Mouse (Mus musculus): ENCODE measurements at regions not wholly inside any gene's neighbourhood (a gene's known extent, or its start where the extent isn't known, plus 50 kb on each side); places are given as distances from the start of the nearest gene placed in this dataset.

- no peak for DNase-seq (ENCODE audit: low read depth)
Observed at GRCm38 (mm10) chr4:153019211-153019610, 463.4 kb downstream of the Ajap1 start.

DNA sequence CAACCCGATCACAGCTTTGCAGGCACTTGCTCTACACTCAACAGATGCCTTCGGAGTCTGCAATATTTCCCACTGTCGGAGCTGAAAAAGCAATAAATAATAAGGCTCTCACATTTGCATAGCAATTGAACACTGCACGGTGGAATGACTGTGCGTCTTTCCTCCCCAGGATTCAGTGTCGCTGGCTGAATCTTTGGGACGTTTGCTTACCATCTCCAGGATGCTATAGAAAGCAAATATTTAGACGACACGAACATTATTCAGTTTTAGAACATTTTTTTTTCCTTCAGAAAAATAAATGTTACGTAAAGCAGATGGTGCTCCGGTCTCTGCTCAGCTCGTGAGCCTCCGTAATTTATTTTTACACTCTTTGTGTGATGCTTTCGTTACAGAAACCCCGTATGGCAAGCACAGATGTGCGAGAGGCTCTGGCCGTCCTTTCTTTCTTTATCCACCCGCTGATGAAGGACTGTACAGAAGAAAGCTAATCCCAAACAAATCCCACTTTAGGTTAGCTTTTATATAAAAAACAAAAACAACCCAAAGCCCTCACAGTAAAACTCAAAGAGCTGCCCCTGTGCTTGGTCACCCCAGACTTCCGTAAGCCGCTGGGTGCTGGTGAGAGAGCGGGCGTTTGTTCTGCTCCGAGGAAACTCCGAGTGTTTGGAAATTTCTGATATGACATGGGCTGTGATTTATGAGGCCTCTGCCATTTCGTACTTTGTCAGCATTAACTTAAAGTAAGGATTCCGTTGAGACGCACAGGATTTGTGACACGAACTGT, 464.3 kb downstream of the Ajap1 start:
- DNase-seq (ENCODE audit: low read depth), result no peak

- no peak for DNase-seq (ENCODE audit: low read depth)
Observed at GRCm38 (mm10) chr4:153017816-153018137, 464.8 kb downstream of the Ajap1 start.

GRCm38 (mm10) chr4:153003338-153003737, 479.3 kb downstream of the Ajap1 start:
- DNase-seq (ENCODE audit: low read depth), result no peak

DNA sequence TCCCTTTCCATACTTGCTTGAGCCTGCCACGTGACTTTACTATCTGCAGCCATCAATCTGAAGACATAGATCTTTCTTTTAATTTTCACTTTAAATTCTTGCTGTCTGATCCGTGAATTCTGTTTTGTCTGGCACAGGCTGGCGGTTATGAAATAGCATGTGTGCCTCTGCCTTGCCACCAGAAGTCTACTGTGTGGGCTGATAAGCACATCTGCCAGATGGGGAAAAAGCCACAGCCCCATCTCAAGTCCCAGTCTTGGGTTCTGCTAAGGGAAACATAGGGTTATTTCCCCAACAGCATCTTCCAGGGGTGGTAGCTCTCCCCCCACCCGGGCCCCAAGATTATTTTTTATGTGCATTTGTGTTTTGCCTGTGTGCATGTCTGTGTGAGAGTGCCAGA, 480.1 kb downstream of the Ajap1 start:
- DNase-seq (ENCODE audit: low read depth), result no peak

GRCm38 (mm10) chr4:153001761-153002160, 480.9 kb downstream of the Ajap1 start:
- no peak for DNase-seq (ENCODE audit: low read depth)

DNA sequence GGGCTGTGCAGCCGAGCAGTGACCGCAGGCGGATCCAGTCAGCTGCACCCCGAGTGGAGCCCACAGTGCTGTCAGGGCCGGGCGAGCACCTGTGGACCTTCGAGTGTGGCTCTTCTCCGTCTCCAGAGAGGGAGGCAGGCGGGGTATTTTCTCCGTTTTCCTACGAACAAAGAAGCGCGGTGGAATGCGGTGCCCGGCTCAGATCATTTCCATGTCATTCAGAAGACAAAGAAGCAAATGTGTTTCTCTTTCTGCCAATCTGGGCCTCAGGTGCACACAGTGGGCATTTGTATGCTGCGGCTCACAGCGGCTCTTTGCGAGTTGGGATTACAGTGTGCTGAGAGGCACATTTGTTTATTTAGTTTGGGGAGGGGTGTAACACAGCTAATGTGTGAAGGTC, 483.1 kb downstream of the Ajap1 start:
- no peak for DNase-seq (ENCODE audit: low read depth)

- no peak for DNase-seq (ENCODE audit: low read depth)
Observed at GRCm38 (mm10) chr4:152997251-152997650, 485.4 kb downstream of the Ajap1 start.

GRCm38 (mm10) chr4:152996641-152997040, 486.0 kb downstream of the Ajap1 start:
- DNase-seq (ENCODE audit: low read depth), result no peak

- no peak for DNase-seq (ENCODE audit: low read depth)
Observed at GRCm38 (mm10) chr4:152995052-152995595, 487.5 kb downstream of the Ajap1 start.

- DNase-seq (ENCODE audit: low read depth), result no peak
Observed at GRCm38 (mm10) chr4:152994206-152994605, 488.4 kb downstream of the Ajap1 start.

GRCm38 (mm10) chr4:152990266-152990665, 492.3 kb downstream of the Ajap1 start:
- no peak for DNase-seq (ENCODE audit: low read depth)

GRCm38 (mm10) chr4:152987726-152988125, 494.9 kb downstream of the Ajap1 start:
- DNase-seq (ENCODE audit: low read depth), result no peak

GRCm38 (mm10) chr4:152975012-152975675, 497.5 kb upstream of the Kcnab2 start:
- no peak for DNase-seq (ENCODE audit: low read depth)

DNA sequence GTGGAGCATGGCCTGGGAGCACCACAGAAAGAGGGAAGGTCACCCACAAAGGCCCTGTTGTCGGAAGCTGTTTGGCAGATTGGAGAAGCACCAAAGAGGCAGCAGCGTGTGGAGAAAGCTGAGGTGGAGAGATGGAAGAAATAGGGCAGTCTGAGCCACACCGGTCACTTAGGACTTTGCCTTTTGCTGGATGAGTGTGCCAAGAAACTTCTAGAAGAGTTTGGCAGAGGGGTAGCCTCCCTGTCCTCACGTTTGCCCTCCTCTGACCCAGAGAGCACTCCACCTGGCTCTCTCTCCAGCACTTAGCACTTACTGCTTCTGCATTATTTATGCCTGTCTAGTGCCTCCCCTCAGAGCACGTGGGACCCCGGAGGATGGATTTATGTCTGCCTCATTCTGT, 485.3 kb upstream of the Kcnab2 start:
- no peak for DNase-seq (ENCODE audit: low read depth)

DNA sequence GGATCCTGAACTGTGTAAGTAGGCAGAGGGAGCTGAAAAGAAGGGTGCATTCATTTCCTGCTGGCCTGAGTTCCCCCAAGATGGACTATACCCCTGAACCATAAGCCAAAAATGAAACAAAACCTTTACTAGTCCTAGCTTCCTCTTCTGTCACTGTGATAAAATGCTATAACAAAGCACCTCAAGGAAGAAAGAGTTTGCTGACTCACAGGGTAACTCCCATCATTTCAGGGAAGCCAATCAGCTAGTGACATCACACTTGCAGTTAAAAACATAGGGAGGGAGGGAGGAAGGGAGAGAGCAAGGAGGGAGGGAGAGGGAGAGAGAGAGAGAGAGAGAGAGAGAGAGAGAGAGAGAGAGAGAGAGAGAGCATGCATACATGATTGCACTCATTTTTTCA, 484.5 kb upstream of the Kcnab2 start:
- no peak for DNase-seq (ENCODE audit: low read depth)

DNA sequence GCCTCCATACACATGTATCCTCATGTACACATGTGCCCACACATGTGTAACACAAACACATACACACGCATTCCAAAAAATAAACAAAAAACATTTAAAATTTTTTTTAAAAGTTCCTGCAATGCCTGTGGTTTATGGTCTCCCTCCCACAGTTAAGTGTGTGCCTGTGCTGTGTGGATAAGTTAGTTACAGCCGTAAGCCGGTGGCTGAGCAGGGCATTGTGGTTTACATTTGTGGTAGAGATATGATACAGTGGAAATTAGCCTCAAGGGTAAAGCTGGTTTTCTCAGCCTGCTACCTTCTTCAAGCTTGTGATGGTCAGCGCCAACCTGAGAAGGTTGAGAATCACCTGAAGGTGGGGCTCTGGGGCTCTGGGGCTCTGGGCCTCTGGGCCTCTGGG, 484.0 kb upstream of the Kcnab2 start:
- no peak for DNase-seq (ENCODE audit: low read depth)

DNA sequence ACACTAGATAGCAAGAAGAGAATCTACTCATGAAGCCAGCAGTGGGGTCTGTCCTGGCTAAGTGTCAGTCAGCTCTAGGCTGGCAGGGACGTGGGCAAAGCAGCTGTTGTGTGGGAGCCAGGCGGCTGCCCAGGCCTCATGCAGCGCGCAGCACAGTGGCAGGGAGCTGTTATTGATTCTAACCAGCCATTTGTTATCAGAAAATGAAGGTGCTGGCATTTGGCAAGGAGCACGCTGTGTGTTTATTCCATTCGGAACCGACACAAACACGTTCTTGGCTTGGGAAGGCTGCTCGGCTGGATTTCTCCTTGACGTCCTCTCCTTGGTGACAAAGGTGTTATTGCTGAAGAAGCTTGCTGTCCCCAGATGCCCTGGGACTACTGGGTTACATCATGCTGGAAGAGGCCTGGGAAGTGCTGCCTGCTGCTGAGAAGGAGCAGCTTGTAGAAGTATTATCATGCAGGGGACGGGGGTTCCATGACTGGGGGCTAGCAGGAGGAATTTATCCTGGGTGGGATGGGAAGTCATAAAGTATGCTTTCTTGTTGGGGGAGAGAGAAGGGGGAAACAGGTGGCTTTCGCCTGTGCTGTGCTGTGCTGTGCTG, 482.1 kb upstream of the Kcnab2 start:
- no peak for DNase-seq (ENCODE audit: low read depth)

GRCm38 (mm10) chr4:152953237-152953974, 475.7 kb upstream of the Kcnab2 start:
- no peak for DNase-seq (ENCODE audit: low read depth)

- no peak for DNase-seq (ENCODE audit: low read depth)
Observed at GRCm38 (mm10) chr4:152948956-152949355, 471.3 kb upstream of the Kcnab2 start.

DNA sequence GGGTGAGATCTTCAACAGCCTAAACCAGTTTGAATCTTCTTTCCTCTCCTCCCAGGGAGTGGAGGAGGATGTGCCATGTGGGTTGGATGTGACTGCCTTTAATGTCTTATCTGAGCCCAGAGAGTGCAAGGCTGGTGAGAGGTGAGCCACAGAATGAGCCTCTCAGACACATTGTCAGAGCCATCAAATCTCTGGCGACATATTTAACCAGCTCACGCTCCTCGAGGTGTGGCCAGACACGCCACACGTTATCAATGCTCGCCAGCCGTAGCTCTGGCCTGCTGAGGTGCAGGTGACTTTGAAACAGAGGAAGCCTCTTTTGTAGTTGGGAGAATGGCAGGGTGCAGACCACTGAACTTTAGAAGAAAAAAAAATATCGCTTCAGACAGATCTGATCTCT, 463.5 kb upstream of the Kcnab2 start:
- no peak for DNase-seq (ENCODE audit: low read depth)

- DNase-seq (ENCODE audit: low read depth), result no peak
Observed at GRCm38 (mm10) chr4:152936614-152937013, 458.9 kb upstream of the Kcnab2 start.

Measured in naive thymus-derived CD4-positive, alpha-beta T cell, adult 2 months (primary cell).